In genomic region chr14:118390790-118391189, GRCm38 (mm10) we compare ENCODE assay signal across 27 mouse cellular contexts.
DNase-seq lines count a peak whose midpoint lies in the region; ATAC-seq and TF ChIP-seq lines count a peak whose summit lies in the region.
"Had no signal": no experiment of that assay in that cellular context is flagged by ENCODE, and none has a peak within 500 bp of the region (broad histone marks: within the 10 kb centered on the region; RNA-seq: fewer than 3 reads in every experiment).

No protein-coding gene starts in this region.

- no peak for TF ChIP-seq EP300 in stomach, postnatal 0 days (optimal IDR thresholded peaks at IDR 0.05)

- ATAC-seq in intestine, embryonic 16.5 days, result peak; percentile 59; the same call in 1 of the 2 replicates
- peak; percentile 76 for ATAC-seq in stomach, postnatal 0 days (ENCODE audit: low FRiP score, low TSS enrichment)
- no peak for ATAC-seq in granulocyte monocyte progenitor cell, adult 5-6 weeks (replicated peaks; ENCODE audit: poor library complexity, severe bottlenecking)
- ATAC-seq in liver, embryonic 11.5 days (replicated peaks; ENCODE audit: low FRiP score), result no peak
- ATAC-seq: CD4-positive, CD25-positive, alpha-beta regulatory T cell, adult 4 months; forebrain, embryonic 13.5 days had no signal

- H3K4me3 ChIP-seq in intestine, embryonic 16.5 days (ENCODE audit: low read length), result no peak overlapping the region
- H3K4me3 ChIP-seq in kidney, adult 2 months (ENCODE audit: insufficient read depth, low read depth, low read length), result no peak overlapping the region
- H3K4me3 ChIP-seq in stomach, postnatal 0 days (ENCODE audit: low read depth, low read length), result no peak overlapping the region
- no peak overlapping the region for H3K4me3 ChIP-seq in liver, embryonic 11.5 days (ENCODE audit: low read depth, low read length)
- H3K4me3 ChIP-seq: forebrain, embryonic 13.5 days; heart, embryonic 12.5 days; limb, embryonic 12.5 days; lung, embryonic 15.5 days; myocyte; neural tube, embryonic 12.5 days had no signal

- H3K9me3 ChIP-seq in intestine, embryonic 16.5 days (ENCODE audit: control insufficient read depth, low read length), result no peaks in the 10 kb centered on the region
- H3K9me3 ChIP-seq in stomach, postnatal 0 days (ENCODE audit: control insufficient read depth, low read length), result no peaks in the 10 kb centered on the region
- no peaks in the 10 kb centered on the region for H3K9me3 ChIP-seq in liver, embryonic 11.5 days (ENCODE audit: control insufficient read depth, low read length)
- H3K9me3 ChIP-seq: forebrain, embryonic 13.5 days; heart, embryonic 12.5 days; limb, embryonic 12.5 days; lung, embryonic 15.5 days; neural tube, embryonic 12.5 days had no signal

- H3K36me3 ChIP-seq in intestine, embryonic 16.5 days (ENCODE audit: control insufficient read depth, insufficient read depth, low read length), result no peaks in the 10 kb centered on the region
- no peaks in the 10 kb centered on the region for H3K36me3 ChIP-seq in kidney, adult 2 months (ENCODE audit: control insufficient read depth, insufficient read depth, low read length)
- no peaks in the 10 kb centered on the region for H3K36me3 ChIP-seq in stomach, postnatal 0 days (ENCODE audit: control insufficient read depth, insufficient read depth, low read length)
- H3K36me3 ChIP-seq in liver, embryonic 11.5 days (ENCODE audit: control insufficient read depth, insufficient read depth, low read length), result no peaks in the 10 kb centered on the region
- H3K36me3 ChIP-seq: heart, embryonic 12.5 days; limb, embryonic 12.5 days; lung, embryonic 15.5 days; neural tube, embryonic 12.5 days had no signal

- no peaks in the 10 kb centered on the region for H3K4me1 ChIP-seq in intestine, embryonic 16.5 days (ENCODE audit: control insufficient read depth, insufficient read depth, low read length)
- H3K4me1 ChIP-seq in kidney, adult 2 months (ENCODE audit: control insufficient read depth, insufficient read depth, low read length), result no peaks in the 10 kb centered on the region
- H3K4me1 ChIP-seq in stomach, postnatal 0 days (replicated peaks; ENCODE audit: control insufficient read depth, insufficient read depth), result no peaks in the 10 kb centered on the region
- H3K4me1 ChIP-seq in liver, embryonic 11.5 days (replicated peaks; ENCODE audit: control insufficient read depth, insufficient read depth, low read length), result no peaks in the 10 kb centered on the region
- H3K4me1 ChIP-seq: forebrain, embryonic 13.5 days; limb, embryonic 12.5 days; lung, embryonic 15.5 days had no signal

- no peak for TF ChIP-seq CTCF in kidney, adult 2 months (conservative IDR thresholded peaks at IDR 0.05; ENCODE audit: insufficient read depth, insufficient read length, low read depth, low read length)
- TF ChIP-seq CTCF in stomach, postnatal 0 days (IDR thresholded peaks at IDR 0.05; ENCODE audit: low read depth), result 0 out of 2 replicates have a peak, but pooled peaks have one; percentile 3

- 51% methylated on average over 3 of the region's 3 CpGs for WGBS in intestine, embryonic 16.5 days
- WGBS in kidney, adult 2 months, result 30% methylated on average over 3 of the region's 3 CpGs
- WGBS in stomach, postnatal 0 days, result 43% methylated on average over 3 of the region's 3 CpGs
- 52% methylated on average over 3 of the region's 3 CpGs for WGBS in liver, embryonic 11.5 days

- H3K4me2 ChIP-seq in intestine, embryonic 16.5 days (ENCODE audit: low read depth, low read length), result no peak overlapping the region
- no peak overlapping the region for H3K4me2 ChIP-seq in stomach, postnatal 0 days (replicated peaks; ENCODE audit: low read depth)
- no peak overlapping the region for H3K4me2 ChIP-seq in liver, embryonic 11.5 days
- H3K4me2 ChIP-seq: forebrain, embryonic 13.5 days; heart, embryonic 12.5 days; hindbrain, embryonic 14.5 days; limb, embryonic 12.5 days; lung, embryonic 15.5 days; midbrain, embryonic 11.5 days; neural tube, embryonic 12.5 days had no signal

- H3K9ac ChIP-seq in intestine, embryonic 16.5 days (ENCODE audit: low read depth, low read length), result no peak overlapping the region
- no peak overlapping the region for H3K9ac ChIP-seq in stomach, postnatal 0 days (ENCODE audit: low read length)
- no peak overlapping the region for H3K9ac ChIP-seq in liver, embryonic 11.5 days (ENCODE audit: low read depth, low read length)
- H3K9ac ChIP-seq: forebrain, embryonic 13.5 days; heart, embryonic 12.5 days; hindbrain, embryonic 14.5 days; limb, embryonic 12.5 days; lung, embryonic 15.5 days; neural tube, embryonic 12.5 days had no signal

- no peak for TF ChIP-seq POLR2A in kidney, adult 2 months (IDR thresholded peaks at IDR 0.05; ENCODE audit: low read depth, low read length)

- peak; percentile 88 for DNase-seq in kidney, adult 2 months
- peak; percentile 53 for DNase-seq in kidney, postnatal 10 days
- DNase-seq in stomach, postnatal 0 days (ENCODE audit: low spot score), result peak; percentile 37
- no peak for DNase-seq in c-Kit-positive CD71-positive TER-119-positive erythroid progenitor cells, embryonic 14.5 days (ENCODE audit: low spot score)
- DNase-seq in liver, embryonic 11.5 days (ENCODE audit: low spot score), result no peak
- DNase-seq: adrenal gland, postnatal 14 days; cerebellum, adult 11-12 months; cerebellum, adult 9-11 months; gastrocnemius, postnatal 10 days; heart, adult 18-20 months; heart, postnatal 4 days; layer of hippocampus, adult 9-11 months; right cerebral cortex, adult 18-20 months; spleen, adult 18-20 months; thymus, adult 18-20 months; thymus, postnatal 25 days had no signal

- no peaks in the 10 kb centered on the region for H3K27me3 ChIP-seq in intestine, embryonic 16.5 days (replicated peaks; ENCODE audit: control insufficient read depth, insufficient read depth, low read length)
- H3K27me3 ChIP-seq in kidney, adult 2 months (replicated peaks; ENCODE audit: control insufficient read depth, insufficient read depth, low read length), result no peaks in the 10 kb centered on the region
- H3K27me3 ChIP-seq in stomach, postnatal 0 days (ENCODE audit: control insufficient read depth, insufficient read depth, low read length), result no peaks in the 10 kb centered on the region
- no peaks in the 10 kb centered on the region for H3K27me3 ChIP-seq in liver, embryonic 11.5 days (replicated peaks; ENCODE audit: control insufficient read depth, insufficient read depth, low read length)
- H3K27me3 ChIP-seq: lung, embryonic 15.5 days; neural tube, embryonic 12.5 days had no signal

- H3K27ac ChIP-seq in intestine, embryonic 16.5 days (ENCODE audit: low read length), result no peak overlapping the region
- H3K27ac ChIP-seq in kidney, adult 2 months (ENCODE audit: insufficient read depth, low read depth, low read length), result no peak overlapping the region
- H3K27ac ChIP-seq in stomach, postnatal 0 days (replicated peaks), result no peak overlapping the region
- no peak overlapping the region for H3K27ac ChIP-seq in liver, embryonic 11.5 days (ENCODE audit: low read depth, low read length)
- H3K27ac ChIP-seq: forebrain, embryonic 13.5 days; hindbrain, embryonic 14.5 days; limb, embryonic 12.5 days; lung, embryonic 15.5 days; neural tube, embryonic 12.5 days had no signal

Comparison
In these comparisons a context has a peak if more than half of its experiments do, and no peak if none do; other contexts are left out.
1. ATAC-seq: peak in intestine, embryonic 16.5 days (single experiment) and stomach, postnatal 0 days (single experiment); none in granulocyte monocyte progenitor cell, adult 5-6 weeks (single experiment) and liver, embryonic 11.5 days (single experiment).
2. DNase-seq: peak in kidney, adult 2 months (single experiment), kidney, postnatal 10 days (single experiment) and stomach, postnatal 0 days (single experiment); none in c-Kit-positive CD71-positive TER-119-positive erythroid progenitor cells, embryonic 14.5 days (single experiment) and liver, embryonic 11.5 days (single experiment).